Mouse (Mus musculus) heart, adult 2 months (tissue): ENCODE data around the gene 4930512M02Rik. TPM values are rescaled to one million over a fixed set of nuclear protein-coding genes. Genes with fewer than 3 reads are reported as not detected.
A peak's percentile ranks its signal among the peaks of the same experiment; 100 is the strongest.

Source experiments
- DNase-seq, 2 experiments: peaks; one replicate each; pipeline ENCODE4 v3.0.0; 2021
- H3K27ac ChIP-seq: fragments of 200-600 bp; 2 replicates; pipeline ENCODE4 v1.8.1; 2022
- H3K27me3 ChIP-seq: fragments of 200-500 bp; 2 replicates; pipeline ENCODE4 v1.6.1; 2012; ENCODE audit warnings: mild to moderate bottlenecking, low read length, inconsistent platforms, mixed read lengths; ENCODE audit not compliant: control insufficient read depth, insufficient read depth
- H3K36me3 ChIP-seq: fragments of 200-500 bp; 2 replicates; pipeline ENCODE4 v1.6.1; 2012; ENCODE audit warnings: low read length, inconsistent platforms; ENCODE audit not compliant: control insufficient read depth, insufficient read depth
- H3K4me1 ChIP-seq: fragments of 200-500 bp; 2 replicates; pipeline ENCODE4 v1.6.1; 2011; ENCODE audit warnings: low read length; ENCODE audit not compliant: control insufficient read depth, insufficient read depth
- H3K4me3 ChIP-seq: fragments of 200-600 bp; 2 replicates; pipeline ENCODE4 v1.8.1; 2022
- H3K79me2 ChIP-seq: fragments of 200-500 bp; replicated peaks from 2 replicates; pipeline ENCODE4 v1.6.1; 2012; ENCODE audit warnings: mild to moderate bottlenecking, inconsistent platforms, low read length, moderate library complexity, mixed read lengths; ENCODE audit not compliant: control insufficient read depth, insufficient read depth
- H3K9ac ChIP-seq: fragments of 200-500 bp; 2 replicates; pipeline ENCODE4 v1.6.1; 2012; ENCODE audit warnings: low read depth, mild to moderate bottlenecking, control low read depth, inconsistent platforms, low read length, mixed read lengths
- CTCF ChIP-seq: fragments of 200-600 bp; IDR thresholded peaks from 2 replicates; pipeline ENCODE4 v1.8.1; 2022; ENCODE audit warnings: antibody characterized with exemption, mild to moderate bottlenecking, moderate library complexity
- EP300 ChIP-seq: fragments of 200-500 bp; IDR thresholded peaks from 2 replicates; pipeline ENCODE4 v1.6.1; 2011; ENCODE audit warnings: low read depth, low read length, control low read depth; ENCODE audit not compliant: insufficient read depth
- POLR2A ChIP-seq: fragments of 200-500 bp; IDR thresholded peaks from 2 replicates; pipeline ENCODE4 v1.6.1; 2011; ENCODE audit warnings: mild to moderate bottlenecking, low read depth, low read length, control low read depth; ENCODE audit not compliant: insufficient read depth
- WGBS: fragments of 180-500 bp; shearing (Covaris S2); methylation state at CpG from one replicate; pipeline ENCODE4 v1.1.7; 2018; 5-methylcytosine and 5-hydroxymethylcytosine counted together
- intact Hi-C: fragments of 180-260 bp; cut with DNase I; formaldehyde crosslinking; loops from one replicate; pipeline ENCODE4 v1.15.1; 2025
- polyA plus RNA-seq: library from polyadenylated mRNA; depleted of rRNA; stranded (reverse); fragments of >200 nt; gene quantifications from 2 replicates; pipeline ENCODE4 v1.2.3, GENCODE M21; 2012
- total RNA-seq, 2 experiments: library from RNA; stranded (reverse); gene quantifications; 2 replicates each; pipeline ENCODE4 v1.2.3; 2021

Gene 4930512M02Rik
- total and polyA plus RNA-seq, 3 experiments, result not detected

GRCm38 (mm10) chr11:11667254-11667921 lies 39.8 kb upstream of the 4930512M02Rik start:
- H3K27me3 ChIP-seq, result no peaks in the 10 kb centered on the region
- intact Hi-C loops, result no loop called here
- DNase-seq, result no peak
- H3K4me3 ChIP-seq, result no peak overlapping the region
- H3K4me1 ChIP-seq, result no peaks in the 10 kb centered on the region
- TF ChIP-seq POLR2A (no peak), CTCF (no peak), EP300 (no peak)
- no peak overlapping the region for H3K27ac ChIP-seq
- WGBS, result 71% methylated on average over 4 of the region's 4 CpGs
- no peaks in the 10 kb centered on the region for H3K79me2 ChIP-seq
- no peak overlapping the region for H3K9ac ChIP-seq
- no peaks in the 10 kb centered on the region for H3K36me3 ChIP-seq

- no peak overlapping the region for H3K4me3 ChIP-seq
- intact Hi-C loops, result no loop called here
- H3K36me3 ChIP-seq, result no peaks in the 10 kb centered on the region
Observed at GRCm38 (mm10) chr11:11660651-11661050, 33.0 kb upstream of the 4930512M02Rik start.

GRCm38 (mm10) chr11:11658834-11659233 lies 31.2 kb upstream of the 4930512M02Rik start:
- intact Hi-C loops, result no loop called here
- H3K27ac ChIP-seq, result no peak overlapping the region
- no peak overlapping the region for H3K4me3 ChIP-seq
- H3K79me2 ChIP-seq, result no peaks in the 10 kb centered on the region
- no peak for TF ChIP-seq CTCF
- TF ChIP-seq EP300, result no peak
- TF ChIP-seq POLR2A, result no peak
- H3K27me3 ChIP-seq, result no peaks in the 10 kb centered on the region
- 54% methylated on average over 4 of the region's 4 CpGs for WGBS
- H3K9ac ChIP-seq, result no peak overlapping the region
- no peaks in the 10 kb centered on the region for H3K36me3 ChIP-seq
- no peaks in the 10 kb centered on the region for H3K4me1 ChIP-seq
- DNase-seq, result no peak

More at GRCm38 (mm10) chr11:11660651-11661050, 33.0 kb upstream of the 4930512M02Rik start:
- TF ChIP-seq CTCF (no peak), EP300 (no peak), POLR2A (no peak)
- no peak for DNase-seq
- H3K9ac ChIP-seq, result no peak overlapping the region
- WGBS, result 79% methylated on average over 4 of the region's 4 CpGs
- H3K4me1 ChIP-seq, result no peaks in the 10 kb centered on the region
- H3K27ac ChIP-seq, result no peak overlapping the region
- H3K79me2 ChIP-seq, result no peaks in the 10 kb centered on the region
- no peaks in the 10 kb centered on the region for H3K27me3 ChIP-seq

DNA sequence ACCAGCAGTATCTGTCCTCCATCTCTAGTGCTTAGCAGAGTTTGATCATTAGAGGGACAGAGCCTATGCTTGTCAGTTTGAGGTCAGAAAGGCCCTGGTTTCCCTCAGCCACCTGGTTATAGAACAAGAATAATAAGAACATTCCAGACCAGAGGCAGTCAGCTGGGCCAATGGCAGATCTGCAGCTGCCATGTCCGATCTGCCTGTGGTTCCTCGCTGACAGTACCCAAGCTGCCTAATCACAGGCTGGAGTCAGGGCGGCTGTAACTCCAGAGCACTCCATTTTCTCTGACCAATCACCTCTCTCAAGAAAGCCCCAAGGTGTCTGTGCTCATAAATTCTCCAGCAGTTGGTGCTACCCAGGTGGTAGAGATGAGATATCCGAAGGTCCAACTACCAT lies 30.0 kb upstream of the 4930512M02Rik start:
- Histone ChIP-seq H3K36me3 (no peaks in the 10 kb centered on the region), H3K4me1 (no peaks in the 10 kb centered on the region), H3K27ac (no peak overlapping the region), H3K9ac (no peak overlapping the region), H3K4me3 (no peak overlapping the region), H3K79me2 (no peaks in the 10 kb centered on the region), H3K27me3 (no peaks in the 10 kb centered on the region)
- intact Hi-C loops, result no loop called here
- TF ChIP-seq EP300, result no peak
- no peak for TF ChIP-seq CTCF
- TF ChIP-seq POLR2A, result no peak
- WGBS, result 83% methylated on average over 4 of the region's 4 CpGs
- no peak for DNase-seq

DNA sequence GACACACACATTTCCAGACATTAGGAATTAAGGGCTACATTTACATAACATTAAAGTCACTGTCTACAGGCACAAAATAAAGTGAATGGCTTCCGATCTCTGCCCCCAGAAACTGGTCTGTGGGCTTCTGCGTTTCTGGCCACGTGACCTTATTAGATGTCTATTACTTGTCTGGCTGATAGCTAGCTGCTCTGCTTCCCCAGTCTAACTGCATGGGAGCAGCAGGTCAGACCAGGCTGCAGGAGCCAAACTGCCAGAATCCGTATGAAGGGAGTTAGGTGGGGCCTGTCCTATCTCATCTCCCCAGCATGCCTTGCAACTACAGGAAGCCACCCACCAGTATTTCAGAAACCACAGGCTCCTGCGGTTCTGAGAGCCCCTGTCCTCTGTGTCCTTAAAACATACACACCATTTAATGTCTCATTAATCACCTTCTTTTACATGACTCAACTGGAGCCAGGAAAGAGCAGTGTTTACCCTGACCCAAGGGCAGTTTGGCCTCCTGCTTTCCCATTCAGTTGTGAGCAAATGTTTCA lies 29.4 kb upstream of the 4930512M02Rik start:
- 52% methylated on average over 5 of the region's 5 CpGs for WGBS
- no peak for TF ChIP-seq CTCF
- no peak for TF ChIP-seq EP300
- no peak for TF ChIP-seq POLR2A
- no peaks in the 10 kb centered on the region; the same call in 1 of the 2 replicates for H3K27me3 ChIP-seq
- no peak overlapping the region for H3K4me3 ChIP-seq
- peak in 1 of 2 experiments; percentile 14 for DNase-seq
- H3K79me2 ChIP-seq, result no peaks in the 10 kb centered on the region
- no peaks in the 10 kb centered on the region for H3K4me1 ChIP-seq
- no peaks in the 10 kb centered on the region for H3K36me3 ChIP-seq
- intact Hi-C loops, result no loop called here
- no peak overlapping the region for H3K27ac ChIP-seq
- no peak overlapping the region for H3K9ac ChIP-seq

DNA sequence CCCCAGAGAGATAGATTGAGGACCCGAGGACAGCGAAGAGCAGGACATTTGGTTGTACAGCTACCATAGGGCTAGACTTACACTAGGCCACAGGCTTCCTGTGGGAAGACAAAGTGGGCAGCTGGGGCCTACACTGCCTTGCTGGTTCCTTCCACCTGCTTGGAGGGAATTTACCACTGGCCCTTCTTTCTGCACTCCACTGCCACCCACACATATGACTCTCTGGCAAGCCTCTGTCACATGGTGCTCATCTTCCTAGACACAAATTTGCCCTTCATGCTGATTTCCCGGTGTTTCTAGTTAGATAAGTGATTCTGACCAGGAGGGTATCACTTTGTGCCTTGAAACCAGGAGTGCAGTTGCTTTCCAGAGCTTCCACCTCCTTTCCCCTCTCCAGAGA lies 28.8 kb upstream of the 4930512M02Rik start:
- intact Hi-C loops, result no loop called here
- H3K27me3 ChIP-seq, result no peaks in the 10 kb centered on the region; the same call in 1 of the 2 replicates
- no peak overlapping the region for H3K9ac ChIP-seq
- WGBS, result 70% methylated on average over 3 of the region's 3 CpGs
- H3K27ac ChIP-seq, result no peak overlapping the region
- no peaks in the 10 kb centered on the region for H3K79me2 ChIP-seq
- H3K4me3 ChIP-seq, result no peak overlapping the region
- H3K4me1 ChIP-seq, result no peaks in the 10 kb centered on the region
- no peak for DNase-seq
- no peaks in the 10 kb centered on the region for H3K36me3 ChIP-seq
- TF ChIP-seq POLR2A (no peak), EP300 (no peak), CTCF (no peak)
